Mouse (Mus musculus): ENCODE results near the gene Ndufv3.

- TF ChIP-seq CTCF (conservative IDR thresholded peaks at IDR 0.05; ENCODE audit: insufficient read depth, insufficient read length, low read depth, low read length) (no peak), POLR2A (IDR thresholded peaks at IDR 0.05; ENCODE audit: low read depth, low read length) (no peak)
These were observed 29.5 kb downstream of the Ndufv3 start for GRCm38 (mm10) chr17:31549389-31549788.

All from kidney, adult 2 months (tissue).